Mouse (Mus musculus) right cerebral cortex, postnatal 14 days (tissue): ENCODE results near the gene Trim14.
"Not testable (repeated sequence)": the region's sequence is repeated elsewhere in the genome, so short reads cannot be mapped to it uniquely, and the experiment has no call there.

ENCODE experiments used
- DNase-seq: peaks from one replicate; pipeline ENCODE4 v3.0.0; 2022

Trim14 gene

DNA sequence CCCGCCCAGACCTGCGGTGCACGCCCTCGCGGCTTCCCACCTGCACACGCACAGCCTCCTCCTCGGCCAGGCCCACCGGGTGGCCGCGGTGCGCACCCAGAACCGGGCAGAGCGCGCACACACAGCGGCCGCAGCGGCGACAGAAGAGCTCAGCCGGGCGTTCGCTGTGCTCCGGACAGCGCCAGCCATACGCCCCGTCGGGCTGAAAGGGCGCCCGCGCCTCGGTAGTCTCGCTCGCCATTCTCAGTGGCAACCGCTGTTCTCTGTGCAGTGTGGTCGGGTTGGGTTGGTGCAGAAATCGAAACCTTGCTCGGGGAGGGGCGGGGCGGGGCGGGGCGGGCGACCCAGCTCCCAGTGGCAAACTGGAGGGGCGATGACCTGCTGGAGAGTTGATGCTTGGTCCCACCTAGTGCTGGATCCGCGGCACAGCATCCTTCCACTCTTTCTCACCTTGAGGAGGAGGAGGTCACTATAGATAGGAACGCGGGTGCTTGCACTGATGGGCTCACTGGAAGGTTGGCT, at the start of gene Trim14:
Gene Trim14, minus strand, starts transcription at position 302 of the 522 bp plus-strand sequence.
- DNase-seq: no peak

DNA sequence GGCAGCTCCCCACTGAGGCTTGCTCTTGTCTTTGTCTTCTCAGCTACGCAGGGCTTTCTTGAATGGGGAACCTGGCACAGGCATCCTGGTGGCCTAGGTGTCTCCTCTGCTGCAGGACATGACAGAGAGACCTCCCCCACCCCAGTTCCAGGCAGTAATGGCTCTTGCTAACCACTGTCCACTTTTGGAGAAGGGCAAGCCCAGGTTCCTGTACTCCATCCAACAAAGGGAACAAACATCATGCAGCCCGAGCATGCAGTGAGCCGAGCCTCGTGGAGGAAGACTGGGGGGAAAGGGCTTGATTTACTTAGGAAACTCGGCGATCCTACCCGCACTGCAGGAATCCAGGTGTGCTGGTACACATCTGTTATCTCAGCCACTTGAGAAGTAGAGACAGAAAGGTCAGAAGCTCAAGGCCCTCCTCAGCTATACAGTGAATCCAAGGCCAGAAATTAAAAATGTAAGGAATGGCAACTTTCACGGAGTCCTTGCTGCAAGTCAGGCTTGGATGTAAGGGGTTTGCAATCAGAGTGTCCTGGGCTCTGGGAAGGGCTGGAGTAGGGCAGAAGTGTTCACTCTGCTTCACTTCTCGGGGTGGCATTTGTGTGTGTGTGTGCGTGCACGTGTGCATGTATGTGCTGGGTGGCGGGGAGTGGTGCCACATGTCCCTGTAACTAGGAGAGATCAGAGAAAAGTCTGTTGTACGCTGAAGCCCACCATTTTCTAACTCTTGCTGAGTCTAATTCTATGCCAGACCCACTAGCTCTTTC, 49.3 kb upstream of the Trim14 start:
- DNase-seq: no peak

DNA sequence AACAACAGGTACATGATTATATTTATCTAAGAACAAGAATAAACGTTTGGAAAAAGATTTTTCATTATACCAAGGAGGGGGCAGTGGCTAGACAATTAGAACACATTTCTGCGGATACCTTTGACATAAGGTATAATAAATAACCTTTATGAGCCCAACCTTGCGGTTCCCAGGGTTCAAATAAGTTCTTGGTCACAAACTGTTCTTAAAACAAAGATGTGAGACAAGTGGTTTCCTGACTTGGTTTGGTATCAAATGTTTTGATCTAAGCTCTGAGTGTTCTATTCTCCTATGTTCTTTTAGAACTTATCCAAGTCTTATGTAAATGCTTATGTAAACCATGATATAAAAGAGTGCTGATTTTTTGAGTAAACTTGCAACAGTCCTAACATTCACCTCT, 48.6 kb upstream of the Trim14 start:
- DNase-seq: not testable (repeated sequence)

DNA sequence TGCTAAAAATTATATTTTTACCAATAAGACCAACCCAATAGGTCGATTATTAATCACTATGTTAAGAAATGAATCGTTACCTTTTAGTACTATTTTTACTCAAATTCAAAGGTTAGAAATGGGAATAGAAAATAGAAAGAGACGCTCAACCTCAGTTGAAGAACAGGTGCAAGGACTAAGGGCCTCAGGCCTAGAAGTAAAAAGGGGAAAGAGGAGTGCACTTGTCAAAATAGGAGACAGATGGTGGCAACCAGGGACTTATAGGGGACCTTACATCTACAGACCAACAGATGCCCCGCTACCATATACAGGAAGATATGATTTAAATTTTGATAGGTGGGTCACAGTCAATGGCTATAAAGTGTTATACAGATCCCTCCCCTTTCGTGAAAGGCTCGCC, 48.1 kb upstream of the Trim14 start:
- DNase-seq: not testable (repeated sequence)

DNA sequence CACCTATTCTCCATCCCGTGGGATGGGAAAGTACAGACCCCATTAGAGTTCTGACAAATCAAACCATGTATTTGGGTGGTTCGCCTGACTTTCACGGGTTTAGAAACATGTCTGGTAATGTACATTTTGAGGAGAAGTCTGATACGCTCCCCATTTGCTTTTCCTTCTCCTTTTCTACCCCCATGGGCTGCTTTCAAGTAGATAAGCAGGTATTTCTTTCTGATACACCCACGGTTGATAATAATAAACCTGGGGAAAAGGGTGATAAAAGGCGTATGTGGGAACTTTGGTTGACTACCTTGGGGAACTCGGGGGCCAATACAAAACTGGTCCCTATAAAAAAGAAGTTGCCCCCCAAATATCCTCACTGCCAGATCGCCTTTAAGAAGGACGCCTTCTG, 46.1 kb upstream of the Trim14 start:
- DNase-seq: not testable (repeated sequence)

DNA sequence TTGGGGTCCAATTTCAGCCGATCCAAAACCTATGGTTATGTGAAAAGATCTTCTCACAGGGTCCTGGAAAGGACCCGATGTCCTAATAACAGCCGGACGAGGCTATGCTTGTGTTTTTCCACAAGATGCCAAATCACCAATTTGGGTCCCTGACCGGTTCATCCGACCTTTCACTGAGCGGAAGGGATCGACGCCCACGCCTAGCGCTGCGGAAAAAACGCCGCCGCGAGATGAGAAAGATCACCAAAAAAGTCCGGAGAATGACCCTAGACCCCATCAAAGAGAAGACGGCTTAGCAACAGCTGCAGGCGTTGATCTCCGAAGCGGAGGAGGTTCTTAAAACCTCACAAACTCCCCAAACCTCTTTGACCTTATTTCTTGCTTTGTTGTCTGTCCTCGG, 45.6 kb upstream of the Trim14 start:
- not testable (repeated sequence) for DNase-seq

DNA sequence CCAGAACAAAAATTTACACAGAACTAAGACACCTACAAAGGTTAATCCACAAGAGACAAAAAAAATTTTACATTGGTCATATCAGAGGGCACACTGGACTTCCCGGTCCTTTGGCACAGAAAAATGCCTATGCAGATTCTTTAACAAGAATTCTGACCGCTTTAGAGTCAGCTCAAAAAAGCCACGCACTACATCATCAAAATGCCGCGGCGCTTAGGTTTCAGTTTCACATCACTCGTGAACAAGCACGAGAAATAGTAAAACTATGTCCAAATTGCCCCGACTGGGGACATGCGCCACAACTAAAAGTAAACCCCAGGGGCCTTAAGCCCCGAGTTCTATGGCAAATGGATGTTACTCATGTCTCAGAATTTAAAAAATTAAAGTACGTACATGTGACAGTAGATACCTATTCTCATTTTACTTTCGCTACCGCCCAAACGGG, 44.9 kb upstream of the Trim14 start:
- DNase-seq: not testable (repeated sequence)

DNA sequence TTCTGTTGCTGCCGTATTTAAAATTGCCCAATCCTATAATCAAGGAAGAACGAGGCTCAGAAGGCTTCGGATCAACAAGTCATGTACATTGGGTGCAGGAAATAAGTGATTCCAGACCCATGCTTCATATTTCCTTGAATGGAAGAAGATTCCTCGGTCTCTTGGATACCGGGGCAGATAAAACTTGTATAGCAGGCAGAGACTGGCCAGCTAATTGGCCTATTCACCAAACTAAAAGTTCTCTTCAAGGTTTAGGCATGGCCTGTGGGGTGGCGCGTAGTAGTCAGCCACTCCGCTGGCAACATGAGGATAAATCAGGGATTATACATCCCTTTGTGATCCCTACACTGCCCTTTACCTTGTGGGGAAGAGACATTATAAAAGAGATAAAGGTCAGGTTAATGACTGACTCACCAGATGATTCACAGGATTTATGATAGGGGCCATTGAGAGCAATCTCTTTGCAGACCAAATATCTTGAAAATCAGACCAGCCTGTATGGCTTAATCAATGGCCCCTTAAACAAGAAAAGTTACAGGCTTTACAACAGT, 42.9 kb upstream of the Trim14 start:
- not testable (repeated sequence) for DNase-seq

DNA sequence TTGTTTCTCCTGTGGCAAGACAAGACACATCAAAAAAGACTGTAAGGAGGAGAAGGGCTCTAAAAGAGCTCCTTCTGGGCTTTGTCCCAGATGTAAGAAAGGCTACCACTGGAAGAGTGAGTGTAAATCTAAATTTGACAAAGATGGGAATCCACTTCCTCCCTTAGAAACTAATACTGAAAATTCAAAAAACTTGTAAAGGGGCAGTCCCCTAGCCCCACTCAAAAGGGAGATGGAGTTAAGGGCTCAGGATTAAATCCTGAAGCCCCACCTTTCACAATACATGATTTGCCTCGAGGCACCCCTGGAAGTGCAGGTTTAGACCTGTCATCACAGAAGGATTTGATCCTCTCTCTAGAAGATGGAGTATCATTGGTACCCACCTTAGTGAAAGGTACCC, 42.3 kb upstream of the Trim14 start:
- no peak for DNase-seq

DNA sequence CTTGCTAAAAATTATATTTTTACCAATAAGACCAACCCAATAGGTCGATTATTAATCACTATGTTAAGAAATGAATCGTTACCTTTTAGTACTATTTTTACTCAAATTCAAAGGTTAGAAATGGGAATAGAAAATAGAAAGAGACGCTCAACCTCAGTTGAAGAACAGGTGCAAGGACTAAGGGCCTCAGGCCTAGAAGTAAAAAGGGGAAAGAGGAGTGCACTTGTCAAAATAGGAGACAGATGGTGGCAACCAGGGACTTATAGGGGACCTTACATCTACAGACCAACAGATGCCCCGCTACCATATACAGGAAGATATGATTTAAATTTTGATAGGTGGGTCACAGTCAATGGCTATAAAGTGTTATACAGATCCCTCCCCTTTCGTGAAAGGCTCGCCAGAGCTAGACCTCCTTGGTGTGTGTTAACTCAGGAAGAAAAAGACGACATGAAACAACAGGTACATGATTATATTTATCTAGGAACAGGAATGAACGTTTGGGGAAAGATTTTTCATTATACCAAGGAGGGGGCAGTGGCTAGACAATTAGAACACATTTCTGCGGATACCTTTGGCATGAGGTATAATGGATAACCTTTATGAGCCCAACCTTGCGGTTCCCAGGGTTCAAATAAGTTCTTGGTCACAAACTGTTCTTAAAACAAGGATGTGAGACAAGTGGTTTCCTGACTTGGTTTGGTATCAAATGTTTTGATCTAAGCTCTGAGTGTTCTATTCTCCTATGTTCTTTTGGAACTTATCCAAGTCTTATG, 39.8 kb upstream of the Trim14 start:
- not testable (repeated sequence) for DNase-seq

DNA sequence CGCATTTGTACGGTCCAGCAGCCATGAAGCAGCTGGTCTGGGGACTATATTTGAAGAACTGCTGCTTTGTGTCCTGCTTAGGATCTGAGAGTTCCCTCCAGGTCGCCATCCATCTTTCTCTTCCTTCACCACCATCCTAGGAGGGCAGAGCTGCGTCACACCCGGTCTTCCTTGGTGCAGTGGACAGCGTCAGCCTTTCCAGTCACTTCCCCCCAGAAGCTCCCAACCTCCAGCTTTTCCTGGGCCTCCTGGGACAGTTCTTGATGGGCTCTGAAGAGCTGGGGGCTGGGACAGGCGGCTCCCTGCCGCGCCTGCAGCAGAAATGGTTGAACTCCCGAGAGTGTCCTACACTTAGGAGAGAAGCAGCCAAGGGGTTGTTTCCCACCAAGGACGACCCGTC, 38.9 kb upstream of the Trim14 start:
- DNase-seq: no peak

DNA sequence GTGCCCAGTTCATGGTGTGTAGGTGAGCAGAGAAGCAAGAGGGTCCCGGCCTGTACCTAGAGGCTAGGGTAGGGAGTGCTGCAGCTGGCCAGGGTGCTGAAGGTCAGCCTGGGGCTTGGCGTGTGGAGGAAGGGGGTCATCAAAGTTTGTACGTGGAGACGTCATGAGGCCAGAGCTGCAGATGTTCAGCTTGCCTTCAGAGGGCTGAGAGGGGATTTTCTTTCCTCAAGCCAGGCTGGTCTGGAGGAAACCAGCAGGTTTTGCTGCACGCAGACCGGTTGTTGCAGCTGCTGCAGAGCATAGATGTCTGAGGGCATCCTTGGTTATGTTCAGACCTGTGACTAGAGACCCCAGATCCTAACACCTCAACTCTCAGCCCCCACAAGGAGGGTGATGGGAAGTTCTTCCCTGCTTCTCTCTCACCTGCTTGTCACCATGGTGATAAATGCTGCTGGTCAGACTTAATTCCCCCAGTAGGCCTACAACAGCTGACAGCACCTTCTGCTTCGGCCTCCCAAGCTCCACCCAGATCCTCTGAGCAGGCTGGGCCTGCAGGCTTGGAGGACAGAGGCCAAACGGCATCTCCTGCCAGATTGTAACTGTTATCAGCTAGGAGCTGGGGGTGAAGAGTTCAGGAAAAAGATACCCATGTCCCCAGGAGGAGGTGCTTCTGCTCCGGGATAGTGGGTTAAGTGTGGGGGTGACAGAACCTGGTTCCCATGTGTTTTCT, 38.2 kb upstream of the Trim14 start:
- DNase-seq: no peak

DNA sequence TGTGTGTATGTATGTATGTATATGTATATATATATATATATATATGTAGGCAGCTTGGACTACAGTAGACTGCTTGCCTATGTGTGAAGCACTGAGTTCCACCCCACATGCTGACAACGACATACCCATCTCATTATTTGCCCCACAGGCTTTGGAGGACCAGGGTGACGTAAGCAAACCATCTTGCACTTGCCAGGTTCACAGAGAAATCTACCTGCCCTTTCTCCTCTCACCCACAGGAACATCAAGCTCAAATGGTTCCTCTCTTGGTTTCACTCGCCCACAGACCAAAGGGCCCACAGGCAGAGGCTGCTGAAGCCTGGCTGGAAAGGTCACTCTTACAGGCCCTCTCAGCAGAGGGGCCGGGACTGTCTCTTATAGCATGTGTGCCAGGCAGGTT, 36.7 kb upstream of the Trim14 start:
- no peak for DNase-seq

DNA sequence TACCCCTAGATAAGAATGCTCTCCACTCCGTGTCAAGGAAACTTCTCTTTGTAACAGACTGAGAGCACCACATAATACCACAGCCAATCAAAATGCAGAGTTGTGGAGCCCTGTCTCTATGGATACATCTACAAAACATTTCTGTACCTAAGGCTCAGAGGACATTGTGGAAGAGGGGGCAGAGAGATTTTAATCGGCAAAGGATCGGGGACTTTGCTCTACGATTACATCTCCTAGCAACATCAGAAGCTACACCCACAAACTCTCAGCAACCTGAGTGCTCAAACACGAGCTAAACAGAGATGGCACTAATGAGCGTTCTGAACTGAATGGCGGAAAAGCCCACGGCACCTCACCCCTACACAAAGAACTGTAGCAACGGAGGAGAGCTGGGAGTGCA, 35.8 kb upstream of the Trim14 start:
- DNase-seq: no peak

DNA sequence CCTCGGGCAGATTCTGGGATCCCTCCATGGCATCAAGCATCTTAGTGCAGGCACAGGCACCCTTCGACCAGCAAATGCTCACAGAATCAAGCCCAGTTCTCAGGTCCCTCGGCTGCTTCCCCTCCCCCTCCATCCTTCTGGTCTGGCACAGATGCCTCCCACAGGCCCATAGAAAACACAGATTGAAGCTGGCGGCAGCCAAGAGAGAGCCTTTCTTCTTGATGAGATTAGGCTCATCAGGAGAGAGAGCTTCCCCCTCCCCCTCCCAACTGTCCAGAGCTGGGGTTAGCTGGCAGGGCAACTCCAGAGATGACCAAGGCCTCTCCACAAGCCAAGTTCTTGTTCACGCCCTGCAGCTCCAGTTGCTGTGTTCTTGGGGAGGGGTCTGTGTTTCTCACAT, 33.7 kb upstream of the Trim14 start:
- peak; percentile 66 for DNase-seq

DNA sequence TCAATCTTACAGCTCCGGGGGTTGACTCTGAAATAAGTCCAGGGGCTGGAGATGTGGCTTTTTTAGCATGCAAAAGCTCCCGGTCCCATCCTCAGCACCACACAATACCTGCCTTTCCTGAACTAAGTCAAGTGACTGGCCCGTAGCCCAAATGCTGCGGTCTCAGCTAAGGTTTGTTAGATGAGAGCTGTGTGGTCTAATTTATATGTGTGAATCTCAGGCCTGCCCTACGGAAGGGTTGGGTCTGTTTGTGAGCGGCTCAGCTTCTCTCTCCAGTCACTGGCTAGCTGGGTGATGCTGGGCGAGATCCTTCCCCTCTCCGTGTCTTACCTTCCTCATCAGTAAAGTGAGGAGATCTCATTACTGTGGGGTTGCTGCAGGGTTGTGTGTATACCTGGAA, 32.2 kb upstream of the Trim14 start:
- no peak for DNase-seq

DNA sequence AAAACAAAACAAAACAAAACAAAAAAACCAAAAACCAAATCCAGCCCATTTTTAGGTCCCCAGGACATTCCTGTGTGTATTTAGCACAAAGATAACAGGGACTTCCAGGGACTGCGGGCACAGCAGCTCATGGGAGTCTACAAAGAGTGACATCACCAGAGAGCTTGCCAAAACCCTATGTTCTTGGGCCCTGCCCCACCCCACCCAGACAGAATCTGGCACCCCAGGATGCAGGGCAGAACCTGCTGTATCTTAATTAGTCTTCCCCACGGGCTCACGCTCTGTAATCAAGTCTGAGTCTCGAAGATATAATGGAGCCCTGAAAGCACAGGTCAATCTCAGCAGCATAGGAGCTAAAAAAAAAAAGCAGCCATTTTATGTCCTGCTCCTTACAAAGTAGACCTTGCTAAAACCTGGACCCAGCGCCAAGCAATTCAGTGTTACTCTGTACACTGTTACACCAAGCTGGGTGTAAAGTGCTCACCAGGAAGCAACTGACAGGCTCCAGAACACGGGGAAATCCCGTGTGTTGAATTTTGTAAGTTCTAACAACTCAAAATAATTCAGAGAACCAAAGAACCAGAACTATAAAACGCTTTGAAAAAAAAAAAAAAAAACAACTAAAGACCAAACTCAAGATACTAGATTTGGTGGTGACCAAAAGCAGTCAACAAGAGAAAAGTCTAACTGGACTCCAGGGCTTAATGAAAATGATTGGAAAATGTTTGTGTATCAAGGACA, 31.2 kb upstream of the Trim14 start:
- DNase-seq: no peak

DNA sequence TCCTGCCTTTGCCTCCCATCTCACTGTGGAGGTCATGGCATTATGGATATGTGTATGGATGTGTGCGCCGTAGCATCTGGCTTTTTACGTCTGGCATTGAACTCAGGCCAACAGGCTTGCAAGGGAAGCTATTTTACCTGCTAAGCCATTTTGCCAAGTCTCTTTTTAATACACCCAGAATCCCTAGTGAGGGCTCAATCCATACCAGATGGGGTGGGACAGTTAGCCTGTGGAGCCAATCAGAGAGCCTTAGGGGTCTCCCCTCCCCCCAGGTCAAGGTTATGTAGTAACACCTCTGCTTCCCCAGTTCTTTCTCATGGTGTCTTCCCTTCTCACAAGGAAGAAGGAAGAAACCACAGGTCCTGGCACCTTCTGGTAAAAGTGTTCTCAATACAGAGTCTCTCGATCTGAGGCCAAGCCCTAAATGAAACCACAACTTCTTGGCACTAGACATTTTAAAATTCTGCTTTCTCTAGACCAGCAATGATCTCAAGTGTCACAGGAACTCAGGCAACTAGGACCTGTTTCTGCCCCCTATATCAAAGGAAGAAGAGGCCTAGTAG, 29.5 kb upstream of the Trim14 start:
- no peak for DNase-seq

DNA sequence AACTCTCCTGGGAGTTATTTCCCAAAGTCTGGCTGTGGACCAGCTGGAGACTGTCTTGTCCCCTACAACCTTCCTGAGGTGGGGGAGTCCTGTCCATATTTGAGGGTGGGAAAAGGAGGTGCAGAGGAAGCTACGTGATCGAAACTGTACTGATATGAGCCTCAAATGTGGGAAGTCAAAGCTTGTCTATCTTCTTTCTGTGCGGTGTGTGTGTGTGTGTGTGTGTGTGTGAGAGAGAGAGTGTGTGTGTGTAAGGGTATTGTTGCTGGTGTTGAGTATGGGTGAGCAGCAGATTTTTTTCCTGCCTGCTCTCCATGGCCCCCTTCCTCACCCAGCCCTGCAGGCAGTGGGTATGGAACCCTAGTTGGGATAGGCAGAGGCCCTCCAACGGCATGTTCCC, 28.3 kb upstream of the Trim14 start:
- DNase-seq: no peak

DNA sequence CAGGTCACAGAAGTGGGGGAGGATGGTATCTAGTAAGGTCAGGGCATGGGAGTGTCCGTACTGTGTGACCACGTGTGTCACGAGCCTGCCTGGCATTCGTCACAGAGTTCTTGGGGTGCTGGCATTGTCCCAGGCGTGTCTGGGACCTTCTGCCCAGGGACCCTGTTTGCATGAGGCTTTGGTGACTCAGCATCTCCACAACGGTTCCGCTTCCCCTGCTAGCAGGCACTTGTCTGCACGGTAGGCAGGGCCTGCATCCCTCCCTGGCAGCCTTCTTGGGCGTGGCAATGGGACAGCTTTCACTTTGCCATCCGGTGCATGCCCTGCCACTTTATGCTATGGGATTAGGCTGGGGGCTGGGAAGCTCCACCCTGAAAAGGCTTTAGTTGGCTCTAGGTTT, 27.9 kb upstream of the Trim14 start:
- DNase-seq: peak; percentile 46

DNA sequence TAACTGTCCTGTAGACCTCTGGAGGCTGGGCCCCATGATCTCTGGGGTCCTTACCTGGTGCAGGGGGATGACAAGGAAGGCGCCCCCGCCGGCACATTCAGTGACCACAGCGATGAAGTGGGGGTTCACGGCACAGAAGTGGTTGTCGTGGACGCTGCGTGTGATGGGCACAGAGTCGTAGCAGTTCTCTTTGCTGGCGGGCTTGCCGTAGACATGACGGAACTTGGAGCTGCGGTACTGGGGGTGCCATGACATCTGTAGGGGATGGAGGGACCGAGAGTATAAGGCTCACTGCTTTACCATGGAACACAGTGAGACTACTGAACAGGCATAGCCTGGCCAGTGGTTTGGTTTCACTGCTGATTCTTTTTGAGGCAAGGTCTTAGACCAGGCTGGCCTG, 26.9 kb upstream of the Trim14 start:
- DNase-seq: no peak

DNA sequence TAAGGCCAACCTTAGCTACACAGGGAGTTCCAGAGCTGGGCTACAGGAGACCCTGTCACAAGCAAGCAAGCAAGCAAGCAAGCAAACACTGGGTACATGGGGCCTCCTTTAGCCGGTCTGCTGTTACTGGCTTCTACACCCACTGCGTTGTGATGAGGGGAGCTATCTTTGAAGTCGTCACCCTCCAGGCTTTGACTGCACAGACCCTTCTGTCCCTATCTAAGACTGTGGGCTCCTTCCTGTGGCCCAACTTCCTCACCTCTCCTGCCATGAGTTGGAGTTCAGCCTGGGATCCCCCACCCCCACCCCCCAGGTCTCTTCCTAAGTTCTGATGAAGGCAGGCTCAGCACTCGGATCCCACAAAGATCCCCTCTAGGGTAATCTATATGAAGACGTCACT, 26.1 kb upstream of the Trim14 start:
- DNase-seq: no peak
